Mouse (Mus musculus) hindbrain, embryonic 12.5 days (tissue): ENCODE measurements around the gene Dag1. TPM values are rescaled to one million over a fixed set of nuclear protein-coding genes. Genes with fewer than 3 reads are reported as not detected.
"Not testable (repeated sequence)": the region's sequence is repeated elsewhere in the genome, so short reads cannot be mapped to it uniquely, and the experiment has no call there.

Source experiments
- ATAC-seq: fragments of 200-750 bp; cut with Nextera tagmentation; 2 replicates; pipeline ENCODE4 v1.8.0; 2017; ENCODE audit warnings: moderate TSS enrichment; ENCODE audit not compliant: low FRiP score
- H3K27ac ChIP-seq: fragments of 300-500 bp; sonication (generic); 2 replicates; pipeline ENCODE4 v1.5.1; 2016; ENCODE audit warnings: mild to moderate bottlenecking
- H3K27me3 ChIP-seq: fragments of 300-500 bp; sonication (generic); 2 replicates; pipeline ENCODE4 v1.6.1; 2016; ENCODE audit warnings: mild to moderate bottlenecking
- H3K36me3 ChIP-seq: fragments of 300-500 bp; sonication (generic); 2 replicates; pipeline ENCODE4 v1.6.1; 2016; ENCODE audit warnings: mild to moderate bottlenecking
- H3K4me1 ChIP-seq: fragments of 300-500 bp; sonication (generic); 2 replicates; pipeline ENCODE4 v1.6.1; 2016
- H3K4me2 ChIP-seq: fragments of 300-500 bp; sonication (generic); replicated peaks from 2 replicates; pipeline ENCODE4 v1.6.1; 2016; ENCODE audit warnings: mild to moderate bottlenecking
- H3K4me3 ChIP-seq: fragments of 300-500 bp; sonication (generic); 2 replicates; pipeline ENCODE4 v1.5.1; 2016; ENCODE audit warnings: mild to moderate bottlenecking
- H3K9ac ChIP-seq: fragments of 300-500 bp; sonication (generic); 2 replicates; pipeline ENCODE4 v1.6.1; 2016; ENCODE audit warnings: mild to moderate bottlenecking, moderate library complexity
- H3K9me3 ChIP-seq: fragments of 300-500 bp; sonication (generic); replicated peaks from 2 replicates; pipeline ENCODE4 v1.6.1; 2016; ENCODE audit warnings: mild to moderate bottlenecking
- WGBS: fragments of 180-500 bp; shearing (Covaris S2); methylation state at CpG from one replicate; pipeline ENCODE4 v1.1.7; 2016; 5-methylcytosine and 5-hydroxymethylcytosine counted together
- polyA plus RNA-seq: library from polyadenylated mRNA; unstranded; fragments of >200 nt; fragmentation: Nextera tagmentation; extraction: Ambion mirVana; gene quantifications from 2 replicates; pipeline ENCODE4 v1.2.1, GENCODE M21; 2016

Dag1 gene
- polyA plus RNA-seq, 1 experiment from 2014 or later = 74.7 TPM

GRCm38 (mm10) chr9:108290016-108290750, 26.4 kb upstream of the Dag1 start, which contains the start of gene Nicn1:
Gene Nicn1 (plus strand): TSS chr9:108290429.
- H3K27ac ChIP-seq = peak within 1 kb of the TSS; percentile 92
- peak within 1 kb of the TSS; percentile 66 for H3K4me2 ChIP-seq
- H3K4me1 ChIP-seq = peaks cover 8% of the 10 kb centered on the region
- peak within 1 kb of the TSS; percentile 61 for H3K9ac ChIP-seq
- no peaks in the 10 kb centered on the region for H3K27me3 ChIP-seq
- WGBS = 1% methylated on average over 32 of the region's 32 CpGs
- H3K9me3 ChIP-seq = no peaks in the 10 kb centered on the region
- peak within 1 kb of the TSS; percentile 54 for H3K4me3 ChIP-seq
- ATAC-seq = peak; percentile 98
- H3K36me3 ChIP-seq = peaks cover 20% of the 10 kb centered on the region

- Histone ChIP-seq H3K9me3 (no peaks in the 10 kb centered on the region), H3K4me1 (peaks cover 8% of the 10 kb centered on the region), H3K27me3 (no peaks in the 10 kb centered on the region), H3K27ac (peak overlapping the region; percentile 92), H3K36me3 (peaks cover 11% of the 10 kb centered on the region), H3K4me2 (peak overlapping the region; percentile 66), H3K4me3 (0 out of 2 replicates have a peak overlapping the region, but pooled peaks have one; percentile 54), H3K9ac (peak overlapping the region; percentile 61; the same call in 1 of the 2 replicates)
- no peak for ATAC-seq
- 61% methylated on average over 2 of the region's 2 CpGs for WGBS
Observed at GRCm38 (mm10) chr9:108289347-108289746, 25.6 kb upstream of the Dag1 start.

- H3K4me1 ChIP-seq, ATAC-seq, H3K27me3 ChIP-seq, H3K4me2 ChIP-seq, H3K4me3 ChIP-seq, H3K36me3 ChIP-seq, H3K9me3 ChIP-seq, H3K27ac ChIP-seq, H3K9ac ChIP-seq: not testable (repeated sequence)
- WGBS = 80% methylated on average over 4 of the region's 6 CpGs
Observed at GRCm38 (mm10) chr9:108287526-108288238, 23.9 kb upstream of the Dag1 start.

GRCm38 (mm10) chr9:108284410-108284809, 20.7 kb upstream of the Dag1 start:
- Histone ChIP-seq H3K4me3 (no peak overlapping the region), H3K27me3 (no peaks in the 10 kb centered on the region), H3K4me1 (no peaks in the 10 kb centered on the region), H3K4me2 (no peak overlapping the region), H3K36me3 (no peaks in the 10 kb centered on the region), H3K9ac (no peak overlapping the region), H3K9me3 (no peaks in the 10 kb centered on the region), H3K27ac (no peak overlapping the region)
- 14% methylated on average over 6 of the region's 6 CpGs for WGBS
- peak; percentile 32; the same call in 1 of the 2 replicates for ATAC-seq

GRCm38 (mm10) chr9:108280071-108280828, 16.5 kb upstream of the Dag1 start:
- H3K4me1 ChIP-seq = no peaks in the 10 kb centered on the region
- H3K27me3 ChIP-seq = no peaks in the 10 kb centered on the region
- WGBS = 48% methylated on average over 8 of the region's 8 CpGs
- no peak overlapping the region for H3K4me2 ChIP-seq
- H3K36me3 ChIP-seq = no peaks in the 10 kb centered on the region
- ATAC-seq = no peak
- no peak overlapping the region for H3K27ac ChIP-seq
- no peak overlapping the region for H3K9ac ChIP-seq
- no peak overlapping the region for H3K4me3 ChIP-seq
- H3K9me3 ChIP-seq = no peaks in the 10 kb centered on the region

GRCm38 (mm10) chr9:108278697-108279450, 15.1 kb upstream of the Dag1 start:
- Histone ChIP-seq H3K9me3 (no peaks in the 10 kb centered on the region), H3K4me3 (no peak overlapping the region), H3K36me3 (no peaks in the 10 kb centered on the region), H3K4me2 (no peak overlapping the region), H3K27me3 (no peaks in the 10 kb centered on the region), H3K27ac (no peak overlapping the region), H3K4me1 (no peaks in the 10 kb centered on the region), H3K9ac (no peak overlapping the region)
- 61% methylated on average over 10 of the region's 10 CpGs for WGBS
- no peak for ATAC-seq

- Histone ChIP-seq H3K4me1 (no peaks in the 10 kb centered on the region), H3K36me3 (no peaks in the 10 kb centered on the region), H3K9ac (no peak overlapping the region), H3K27me3 (no peaks in the 10 kb centered on the region), H3K27ac (no peak overlapping the region), H3K4me3 (no peak overlapping the region), H3K4me2 (no peak overlapping the region), H3K9me3 (no peaks in the 10 kb centered on the region)
- no peak for ATAC-seq
- WGBS = 58% methylated on average over 6 of the region's 6 CpGs
Observed at GRCm38 (mm10) chr9:108275331-108275659, 11.5 kb upstream of the Dag1 start.

GRCm38 (mm10) chr9:108274476-108275330, 10.9 kb upstream of the Dag1 start:
- H3K4me3 ChIP-seq = no peak overlapping the region
- H3K4me1 ChIP-seq = no peaks in the 10 kb centered on the region
- WGBS = 81% methylated on average over 5 of the region's 5 CpGs
- ATAC-seq = no peak
- no peak overlapping the region for H3K9ac ChIP-seq
- no peak overlapping the region for H3K27ac ChIP-seq
- H3K36me3 ChIP-seq = no peaks in the 10 kb centered on the region
- no peak overlapping the region for H3K4me2 ChIP-seq
- no peaks in the 10 kb centered on the region for H3K9me3 ChIP-seq
- H3K27me3 ChIP-seq = no peaks in the 10 kb centered on the region

- Histone ChIP-seq H3K4me2 (no peak overlapping the region), H3K27me3 (no peaks in the 10 kb centered on the region), H3K27ac (no peak overlapping the region), H3K9ac (no peak overlapping the region), H3K4me3 (no peak overlapping the region), H3K36me3 (no peaks in the 10 kb centered on the region), H3K9me3 (no peaks in the 10 kb centered on the region), H3K4me1 (no peaks in the 10 kb centered on the region)
- no peak for ATAC-seq
- 71% methylated on average over 4 of the region's 4 CpGs for WGBS
Observed at GRCm38 (mm10) chr9:108273485-108273884, 9.7 kb upstream of the Dag1 start.

- Histone ChIP-seq H3K27me3 (no peaks in the 10 kb centered on the region), H3K9ac (no peak overlapping the region), H3K4me2 (no peak overlapping the region), H3K36me3 (no peaks in the 10 kb centered on the region), H3K4me1 (no peaks in the 10 kb centered on the region), H3K27ac (no peak overlapping the region), H3K9me3 (no peaks in the 10 kb centered on the region), H3K4me3 (no peak overlapping the region)
- no peak for ATAC-seq
- 79% methylated on average over 5 of the region's 5 CpGs for WGBS
Observed at GRCm38 (mm10) chr9:108272691-108273090, 8.9 kb upstream of the Dag1 start.

- Histone ChIP-seq H3K36me3 (no peaks in the 10 kb centered on the region), H3K4me3 (no peak overlapping the region), H3K4me1 (no peaks in the 10 kb centered on the region), H3K27ac (no peak overlapping the region), H3K9me3 (no peaks in the 10 kb centered on the region), H3K9ac (no peak overlapping the region), H3K4me2 (no peak overlapping the region), H3K27me3 (no peaks in the 10 kb centered on the region)
- WGBS = 32% methylated on average over 2 of the region's 2 CpGs
- ATAC-seq = no peak
Observed at GRCm38 (mm10) chr9:108271941-108272340, 8.2 kb upstream of the Dag1 start.
